Mouse (Mus musculus) bone marrow, adult 2 months (tissue): ENCODE results near the gene Fam83g.

Experiments used
- CTCF ChIP-seq: fragments of 200-500 bp; IDR thresholded peaks from 2 replicates; pipeline ENCODE4 v1.5.1; 2011; ENCODE audit warnings: low read length, control low read depth; ENCODE audit not compliant: control insufficient read depth, insufficient read depth
- POLR2A ChIP-seq: fragments of 200-500 bp; IDR thresholded peaks from 2 replicates; pipeline ENCODE4 v1.6.1; 2011; ENCODE audit warnings: low read depth, mild to moderate bottlenecking, control low read depth, low read length, borderline replicate concordance; ENCODE audit not compliant: control insufficient read depth

- TF ChIP-seq POLR2A = no peak
- TF ChIP-seq CTCF = no peak
Measured at GRCm38 (mm10) chr11:61671781-61672383, 12.0 kb upstream of the Fam83g start.
